Mouse (Mus musculus): ENCODE measurements at regions not wholly inside any gene's neighbourhood (a gene's known extent, or its start where the extent isn't known, plus 50 kb on each side); places are given as distances from the start of the nearest gene placed in this dataset.
A peak's percentile ranks its signal among the peaks of the same experiment; 100 is the strongest.

DNA sequence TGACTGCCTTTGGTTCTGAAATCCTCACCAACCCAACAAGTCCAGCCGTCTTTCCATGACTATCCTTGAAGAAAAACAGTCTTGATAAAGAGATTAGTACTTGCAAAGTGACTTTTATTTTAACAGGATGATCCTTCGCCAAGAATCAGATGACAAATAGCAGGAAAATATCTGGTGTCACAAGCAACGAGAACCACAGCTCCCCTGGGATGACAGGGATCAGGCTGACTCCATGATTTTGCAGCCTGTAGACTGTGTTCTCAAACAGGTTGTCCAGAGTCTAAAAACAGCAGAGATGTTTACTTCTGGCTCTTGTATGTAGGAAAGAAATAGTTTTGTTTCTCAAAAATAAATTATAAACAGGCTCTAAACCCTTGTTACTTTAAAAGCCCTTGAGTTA, 63.3 kb downstream of the Tmem18 start:
- DNase-seq (ENCODE audit: low read depth, low spot score): no peak

DNA sequence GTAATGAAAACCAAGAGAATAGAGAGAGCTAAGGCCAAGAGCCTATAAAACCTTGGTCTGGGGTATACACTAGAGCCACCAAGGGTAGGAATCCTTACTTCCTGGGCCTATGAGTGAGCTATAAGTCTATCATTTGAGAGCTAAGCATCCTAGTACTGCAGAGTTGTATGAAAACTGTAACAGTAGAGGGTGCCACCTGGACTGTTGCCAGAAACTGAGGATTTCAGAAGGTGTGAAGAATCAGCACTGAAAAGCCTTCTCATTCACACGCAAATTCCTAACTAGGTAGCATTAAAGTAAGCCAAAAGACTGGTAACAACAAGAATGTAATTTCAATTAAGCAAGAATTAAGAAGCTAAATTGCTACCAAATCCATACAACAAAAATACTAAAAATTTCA, 67.3 kb downstream of the Tmem18 start:
- no peak for DNase-seq (ENCODE audit: low read depth, low spot score)

DNA sequence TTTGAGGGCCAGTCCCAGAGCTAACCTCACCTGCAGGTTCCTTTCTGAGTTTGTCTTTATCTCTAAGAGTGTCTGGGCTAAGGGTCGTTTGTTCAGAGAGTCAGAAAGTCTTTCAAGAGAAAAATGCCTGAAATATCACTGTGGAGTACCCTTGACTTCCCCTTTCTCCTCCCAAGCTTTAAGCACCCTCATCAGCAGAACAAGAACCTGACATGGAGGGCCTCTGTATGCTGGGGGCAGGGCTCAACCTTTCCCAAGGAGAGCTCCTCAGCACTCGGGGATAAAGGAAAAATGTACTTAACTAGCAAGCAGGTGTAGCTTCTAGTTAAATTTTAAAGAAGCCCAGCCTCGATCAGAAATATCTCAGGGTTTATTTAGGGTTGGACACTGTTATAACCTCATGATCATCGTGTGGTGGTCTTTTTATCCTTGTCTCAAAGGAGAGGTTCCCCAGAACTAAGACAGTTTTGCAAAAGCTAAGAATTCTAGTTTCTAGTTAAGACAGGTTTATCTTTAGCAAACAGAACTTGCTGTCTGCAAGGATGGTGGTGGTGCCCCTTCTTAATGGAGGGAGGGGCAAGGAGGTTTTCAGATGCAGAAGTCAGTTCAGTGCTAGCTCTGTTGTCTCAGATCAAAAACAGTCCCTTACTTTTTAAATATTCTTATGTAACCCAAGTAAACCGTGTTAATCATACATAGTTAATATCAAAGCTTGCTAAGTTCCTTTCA, 70.3 kb downstream of the Tmem18 start:
- no peak for DNase-seq (ENCODE audit: low read depth, low spot score)

DNA sequence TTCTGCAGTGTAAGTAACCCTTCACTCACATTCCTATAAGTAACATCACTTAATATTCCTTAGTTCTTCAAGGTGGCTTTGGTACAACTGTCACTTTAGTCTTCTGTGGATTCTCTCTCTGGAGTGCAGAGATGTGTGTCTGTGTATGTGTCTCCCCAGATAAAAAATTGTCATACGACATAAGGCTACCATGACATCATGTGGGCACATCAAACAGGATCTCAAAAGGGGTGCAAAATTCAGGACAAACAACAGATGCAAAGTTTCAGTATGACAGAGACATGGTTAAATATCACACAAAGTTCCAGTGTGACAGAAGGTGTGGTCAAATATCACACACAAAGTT, 70.8 kb downstream of the Tmem18 start:
- DNase-seq (ENCODE audit: low read depth, low spot score): no peak

DNA sequence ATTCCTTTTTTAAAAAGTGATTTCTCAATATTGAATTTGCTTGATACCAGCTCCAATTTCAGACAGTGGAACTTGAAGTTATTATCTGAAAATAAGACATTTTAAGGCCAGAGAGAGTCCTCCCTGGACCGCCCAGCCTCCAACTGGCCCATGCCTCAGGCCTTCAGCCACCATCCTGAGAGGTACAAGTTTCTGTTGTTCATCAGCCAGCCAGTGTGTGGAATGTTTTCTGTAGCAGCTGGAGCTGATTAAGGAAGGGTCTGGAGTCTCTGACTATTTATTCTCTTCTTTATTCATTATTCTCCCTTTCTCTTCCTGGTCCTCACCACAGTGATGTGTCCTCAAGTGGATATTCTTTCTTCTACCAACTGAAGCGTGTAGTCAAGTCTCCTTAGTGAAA, 94.6 kb downstream of the Tmem18 start:
- no peak for DNase-seq (ENCODE audit: low read depth, low spot score)

DNA sequence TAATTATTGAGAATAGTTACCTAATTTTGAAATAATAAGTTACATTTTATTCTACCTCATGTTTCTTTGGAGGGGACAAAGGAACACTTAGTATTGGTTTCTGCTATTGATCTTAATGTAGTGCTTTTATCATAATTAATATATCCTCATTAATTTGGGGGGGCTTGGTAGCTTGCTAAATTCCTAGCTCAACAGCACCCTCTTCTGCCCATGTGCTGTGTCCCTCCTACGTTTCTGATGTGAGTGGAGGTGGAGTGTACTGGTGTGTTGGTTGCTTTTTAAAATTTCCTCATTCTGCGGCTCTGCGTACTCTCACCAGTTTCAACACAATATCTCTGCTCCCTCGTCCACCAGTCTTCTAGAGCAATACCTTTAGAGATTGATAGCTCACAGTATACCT, 105.8 kb downstream of the Tmem18 start:
- no peak for DNase-seq (ENCODE audit: low read depth, low spot score)

DNA sequence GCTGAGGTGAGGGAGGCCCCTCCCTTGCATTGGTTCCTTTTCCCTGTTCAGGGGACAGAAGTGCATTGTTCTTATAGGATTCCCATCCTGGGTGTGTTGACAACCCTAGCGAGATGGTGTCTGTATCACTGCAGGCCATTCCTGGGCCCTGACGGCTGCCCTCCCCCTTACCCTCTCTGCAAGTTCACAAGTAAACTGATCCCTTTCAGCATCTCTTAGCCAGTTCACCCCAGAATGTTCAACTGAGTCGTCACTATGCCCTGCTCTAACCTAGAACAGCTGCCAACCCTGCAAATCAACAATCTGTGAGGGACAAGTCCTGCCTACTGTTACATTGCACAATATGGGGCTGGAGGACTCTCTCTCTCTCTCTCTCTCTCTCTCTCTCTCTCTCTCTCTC, 109.3 kb downstream of the Tmem18 start:
- DNase-seq (ENCODE audit: low read depth, low spot score): peak; percentile 15

DNA sequence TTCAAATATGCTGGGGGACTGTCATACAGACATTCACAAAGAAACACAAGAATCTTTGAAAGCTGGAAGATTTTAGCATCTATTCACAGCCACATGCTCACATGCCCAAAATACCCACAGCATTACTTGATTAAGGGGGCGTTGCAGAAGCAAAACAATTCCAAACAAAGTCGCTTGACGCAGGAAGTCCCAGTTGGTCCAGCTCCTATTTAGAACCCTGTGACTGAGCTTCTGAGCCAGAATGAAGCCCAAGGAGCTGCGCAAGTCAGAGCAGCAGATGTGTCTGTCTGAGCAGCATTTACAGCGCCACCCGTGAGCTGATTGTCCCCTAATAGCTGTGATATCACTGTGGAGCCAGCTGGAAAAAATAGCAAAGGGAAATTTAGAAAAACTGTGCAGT, 114.0 kb downstream of the Tmem18 start:
- DNase-seq (ENCODE audit: low read depth, low spot score): no peak

DNA sequence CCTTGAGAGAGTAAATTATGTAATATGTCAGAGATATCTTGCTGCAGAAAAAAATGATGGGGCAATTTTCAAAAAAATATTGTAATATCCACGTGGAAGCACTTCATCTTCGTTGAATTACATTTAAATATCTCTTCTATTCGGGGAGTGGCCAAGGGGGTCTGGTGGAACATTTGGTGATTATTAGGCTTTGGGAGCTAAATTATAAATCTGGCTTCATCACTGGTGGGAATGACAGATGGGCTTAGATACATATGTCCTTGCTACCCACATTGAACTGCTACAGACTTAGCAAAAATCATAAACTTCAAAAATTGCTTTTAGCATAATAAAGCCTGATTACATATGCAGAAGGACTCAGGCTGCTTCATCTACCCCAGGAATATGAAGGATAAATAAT, 119.5 kb downstream of the Tmem18 start:
- DNase-seq (ENCODE audit: low read depth, low spot score): no peak

DNA sequence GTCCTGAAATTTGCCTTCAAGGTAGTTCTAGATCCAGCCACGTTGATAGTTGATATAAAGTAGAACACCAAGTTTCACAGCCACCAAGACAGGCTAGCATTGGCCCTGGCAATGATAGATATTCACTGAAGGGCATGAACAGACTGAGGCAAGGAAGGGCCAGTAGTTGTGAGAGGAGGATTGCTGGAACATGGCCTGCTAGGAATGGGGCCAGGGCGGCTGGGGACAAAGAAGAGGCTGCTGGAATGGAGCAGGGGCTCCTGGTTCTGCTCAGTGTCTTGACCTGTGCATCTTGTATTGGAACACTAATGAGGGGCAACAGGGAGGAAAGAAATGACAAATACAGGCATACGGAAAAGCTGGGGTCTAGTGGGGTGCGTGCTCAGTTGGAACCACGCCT, 123.0 kb downstream of the Tmem18 start:
- DNase-seq (ENCODE audit: low read depth, low spot score): no peak

DNA sequence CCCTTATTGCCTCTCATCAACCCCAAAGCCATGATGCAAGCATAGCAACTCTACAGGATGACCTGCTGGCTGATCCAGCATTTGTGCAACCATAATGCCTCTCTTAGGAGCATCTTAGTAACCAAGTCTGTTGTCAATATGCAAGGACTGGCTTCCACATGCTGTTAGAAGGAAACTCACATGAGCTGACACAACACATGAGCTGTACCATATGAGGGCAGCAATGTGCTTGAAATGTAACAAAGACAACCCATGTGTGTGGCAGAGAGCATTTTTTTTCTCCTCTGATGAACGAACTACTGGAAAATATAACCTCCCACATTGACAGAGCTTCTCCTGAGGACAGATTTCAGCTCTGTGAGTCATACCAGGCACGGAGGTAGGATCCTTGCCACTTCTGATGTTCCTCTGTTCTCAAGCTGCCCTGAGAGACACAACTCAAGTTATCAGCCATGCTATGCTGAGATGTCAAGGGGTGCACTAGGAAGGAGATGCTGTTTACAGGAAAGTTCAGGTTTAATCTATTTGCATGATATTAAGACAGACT, 124.5 kb downstream of the Tmem18 start:
- DNase-seq (ENCODE audit: low read depth, low spot score): no peak

DNA sequence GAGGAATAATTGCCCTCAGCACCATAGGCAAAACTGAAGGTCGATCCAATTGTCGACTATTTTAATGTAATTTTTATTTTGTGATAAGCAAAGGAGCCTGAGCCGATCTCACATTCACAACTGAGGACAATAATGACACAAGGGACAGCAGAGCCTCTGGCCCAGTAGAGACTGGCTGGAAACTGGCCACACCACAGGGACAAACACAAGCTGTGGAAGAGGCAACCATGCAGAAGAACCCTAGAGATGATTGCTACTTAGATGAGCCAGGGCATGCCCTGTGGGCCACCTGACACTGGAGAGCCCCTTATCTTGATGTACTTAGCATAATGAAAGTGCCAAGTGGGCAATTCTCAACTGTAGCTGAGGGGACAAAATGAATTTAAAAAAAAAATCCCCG, 126.3 kb downstream of the Tmem18 start:
- no peak for DNase-seq (ENCODE audit: low read depth, low spot score)

DNA sequence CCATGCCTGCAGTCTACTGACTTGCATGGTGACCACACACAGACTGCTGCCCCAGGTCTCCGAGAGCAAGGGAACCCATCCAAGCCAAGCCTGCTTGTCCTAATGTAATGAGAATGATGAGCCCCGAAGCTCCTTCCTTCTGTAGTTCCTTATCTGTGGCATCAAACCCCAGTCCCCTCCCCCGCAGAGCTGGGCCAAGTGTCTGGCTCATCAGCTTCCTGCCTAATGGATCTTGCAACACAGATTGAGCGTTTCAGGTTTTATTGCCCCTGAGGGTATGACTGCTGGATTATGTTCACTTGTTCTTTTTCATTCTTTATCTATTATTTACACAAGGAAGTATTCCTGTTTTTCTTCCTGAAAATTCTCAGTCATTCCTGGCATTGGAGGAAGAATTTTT, 142.5 kb downstream of the Tmem18 start:
- no peak for DNase-seq (ENCODE audit: low read depth, low spot score)

DNA sequence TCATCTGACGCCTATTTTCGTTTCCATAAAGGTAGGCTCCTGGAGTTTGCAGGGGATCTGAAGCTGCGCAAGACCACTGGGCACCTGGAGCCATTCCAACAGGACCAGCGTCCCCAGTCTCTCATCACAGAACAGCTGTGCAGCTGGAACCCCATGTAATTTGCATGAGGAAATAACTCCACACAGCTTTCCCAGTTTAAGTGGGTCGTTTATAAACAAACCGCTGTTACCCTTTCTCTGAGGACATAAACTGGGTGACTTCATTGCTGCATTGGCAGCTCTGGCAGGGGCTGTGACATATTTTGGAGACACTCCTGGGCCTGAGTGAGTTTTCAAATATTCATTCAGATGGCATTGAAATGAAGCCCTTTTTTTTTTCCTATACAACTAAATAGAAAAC, 145.2 kb downstream of the Tmem18 start:
- no peak for DNase-seq (ENCODE audit: low read depth, low spot score)

DNA sequence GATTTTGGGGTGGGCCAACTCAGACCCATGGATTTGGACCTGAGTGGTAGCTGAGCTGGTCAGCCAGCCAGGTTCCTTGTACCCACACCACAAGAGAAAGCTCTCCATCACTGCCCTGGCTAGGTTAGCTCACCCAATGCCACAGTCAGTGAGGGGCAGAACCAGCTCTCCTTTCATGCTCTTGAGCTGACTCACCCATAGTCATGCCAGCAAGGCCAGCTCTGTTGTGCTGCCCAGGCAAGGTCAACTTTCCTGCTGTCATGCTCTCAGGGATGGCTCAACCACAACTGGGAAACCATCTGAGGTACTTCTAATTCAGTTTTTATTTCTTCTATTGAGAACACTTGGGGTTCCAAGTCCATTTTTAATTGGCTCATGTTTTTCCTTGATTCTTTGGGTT, 116.5 kb upstream of the Alkal2 start:
- no peak for DNase-seq (ENCODE audit: low read depth, low spot score)

DNA sequence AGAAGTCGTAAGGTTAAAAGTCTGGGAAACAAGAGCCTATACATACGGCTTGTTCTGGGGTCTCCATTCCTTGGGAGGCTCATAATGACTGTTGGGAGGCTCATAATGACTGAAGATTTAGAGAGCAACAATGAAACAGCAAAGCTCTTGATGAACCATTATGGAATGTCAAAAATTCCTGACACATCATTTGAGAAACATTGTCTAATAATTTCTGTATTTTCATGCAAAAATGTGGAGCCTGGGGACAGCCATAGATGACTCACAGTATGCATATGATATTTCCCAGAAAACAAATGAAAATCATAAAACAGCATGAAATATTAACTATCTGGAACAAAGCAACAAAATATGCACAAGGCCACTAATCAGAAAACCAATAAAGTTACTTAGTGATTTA, 90.8 kb upstream of the Alkal2 start:
- DNase-seq (ENCODE audit: low read depth, low spot score): no peak

DNA sequence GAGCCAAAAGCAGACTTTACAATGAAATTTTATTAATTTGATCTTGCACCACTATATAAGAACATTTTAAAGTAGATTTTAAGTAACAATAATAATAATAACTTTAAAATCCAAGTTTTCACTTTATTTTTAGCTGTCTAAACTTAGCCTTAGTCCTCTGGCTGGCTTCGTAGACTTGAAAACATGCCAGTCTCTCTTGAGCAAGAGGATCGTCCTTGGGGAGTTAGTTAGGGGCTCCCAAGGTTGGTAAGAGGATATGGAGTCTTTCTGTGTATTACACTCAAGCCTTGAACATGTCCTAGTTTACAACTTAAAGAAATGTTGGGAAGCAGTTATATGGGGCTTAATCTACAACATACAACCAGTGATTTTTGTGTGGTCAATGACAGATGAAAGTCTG, 68.0 kb upstream of the Alkal2 start:
- no peak for DNase-seq (ENCODE audit: low read depth, low spot score)

DNA sequence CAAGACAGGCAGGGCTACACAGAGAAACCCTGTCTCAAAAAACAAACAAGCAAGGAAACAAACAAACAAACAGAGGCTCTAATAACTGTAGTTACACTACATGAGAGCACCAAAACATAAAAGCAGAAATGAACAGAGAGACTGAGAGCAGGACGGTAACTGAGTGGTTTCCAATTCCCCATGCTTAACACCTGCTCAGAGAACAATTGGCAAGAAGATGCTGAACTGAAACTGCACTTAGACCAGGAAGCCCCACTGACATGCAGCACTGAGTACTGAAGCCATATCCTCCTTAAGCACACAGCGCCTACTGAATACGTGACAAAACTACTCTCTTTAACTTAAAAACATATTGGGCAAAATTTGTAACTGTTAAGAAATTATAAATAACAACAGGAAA, 52.7 kb upstream of the Alkal2 start:
- DNase-seq (ENCODE audit: low read depth, low spot score): no peak

All from ZHBTc4 (cell line).